Mouse (Mus musculus): ENCODE data around the gene Mki67.

The Mki67 gene

GRCm38 (mm10) chr7:135664211-135664610, 52.0 kb downstream of the Mki67 start:
- no peak for DNase-seq

GRCm38 (mm10) chr7:135660314-135660713, 55.8 kb downstream of the Mki67 start:
- no peak for DNase-seq

- no peak for DNase-seq
Observed at GRCm38 (mm10) chr7:135659314-135659935, 56.7 kb downstream of the Mki67 start.

GRCm38 (mm10) chr7:135658150-135658549, 58.0 kb downstream of the Mki67 start:
- no peak for DNase-seq

GRCm38 (mm10) chr7:135655113-135655512, 61.0 kb downstream of the Mki67 start:
- DNase-seq, result peak; percentile 92

GRCm38 (mm10) chr7:135654288-135654687, 61.9 kb downstream of the Mki67 start:
- peak; percentile 88 for DNase-seq

- DNase-seq, result no peak
Observed at GRCm38 (mm10) chr7:135653601-135654000, 62.6 kb downstream of the Mki67 start.

GRCm38 (mm10) chr7:135652781-135653180, 63.4 kb downstream of the Mki67 start:
- peak; percentile 87 for DNase-seq

- DNase-seq, result peak; percentile 97
Observed at GRCm38 (mm10) chr7:135651831-135652511, 64.2 kb downstream of the Mki67 start.

GRCm38 (mm10) chr7:135650061-135650460, 66.1 kb downstream of the Mki67 start:
- peak; percentile 94 for DNase-seq

GRCm38 (mm10) chr7:135649306-135649705, 66.9 kb downstream of the Mki67 start:
- peak; percentile 90 for DNase-seq

GRCm38 (mm10) chr7:135648821-135649220, 67.3 kb downstream of the Mki67 start:
- DNase-seq, result peak; percentile 92

GRCm38 (mm10) chr7:135646976-135647375, 69.2 kb downstream of the Mki67 start:
- peak; percentile 79 for DNase-seq

GRCm38 (mm10) chr7:135644452-135644851, 71.7 kb downstream of the Mki67 start:
- DNase-seq, result no peak

- no peak for DNase-seq
Observed at GRCm38 (mm10) chr7:135641698-135642507, 74.3 kb downstream of the Mki67 start.
